Mouse (Mus musculus) liver, postnatal 0 days (tissue): ENCODE measurements around the gene Rmi2. TPM values are rescaled to one million over a fixed set of nuclear protein-coding genes. Genes with fewer than 3 reads are reported as not detected.

Experiments used
- ATAC-seq: fragments of 200-750 bp; cut with Nextera tagmentation; 2 replicates; pipeline ENCODE4 v1.8.0; 2017; ENCODE audit warnings: mild to moderate bottlenecking, moderate library complexity
- DNase-seq: peaks from one replicate; pipeline ENCODE4 v3.0.0-alpha.2; 2016
- H3K27ac ChIP-seq: fragments of 300-500 bp; sonication (generic); 2 replicates; pipeline ENCODE4 v1.5.1; 2014; ENCODE audit warnings: antibody characterized with exemption, moderate library complexity, mild to moderate bottlenecking, low read depth
- H3K27me3 ChIP-seq: fragments of 300-500 bp; sonication (generic); 2 replicates; pipeline ENCODE4 v1.6.1; 2014; ENCODE audit warnings: low read length, control low read depth, mixed read lengths; ENCODE audit not compliant: insufficient read depth
- H3K36me3 ChIP-seq: fragments of 300-500 bp; sonication (generic); replicated peaks from 2 replicates; pipeline ENCODE4 v1.6.1; 2014; ENCODE audit warnings: mild to moderate bottlenecking, control low read depth, low read length, moderate library complexity, mixed read lengths; ENCODE audit not compliant: insufficient read depth
- H3K4me1 ChIP-seq: fragments of 300-500 bp; sonication (generic); 2 replicates; pipeline ENCODE4 v1.6.1; 2014; ENCODE audit warnings: antibody characterized with exemption, mild to moderate bottlenecking, control low read depth; ENCODE audit not compliant: insufficient read depth
- H3K4me2 ChIP-seq: fragments of 300-500 bp; sonication (generic); 2 replicates; pipeline ENCODE4 v1.6.1; 2014; ENCODE audit warnings: low read depth, mild to moderate bottlenecking, low read length, moderate library complexity, mixed read lengths
- H3K4me3 ChIP-seq: fragments of 300-500 bp; sonication (generic); 2 replicates; pipeline ENCODE4 v1.5.1; 2014; ENCODE audit warnings: low read depth, low read length
- H3K9ac ChIP-seq: fragments of 300-500 bp; sonication (generic); replicated peaks from 2 replicates; pipeline ENCODE4 v1.6.1; 2014; ENCODE audit warnings: mild to moderate bottlenecking, moderate library complexity
- H3K9me3 ChIP-seq: fragments of 300-500 bp; sonication (generic); 2 replicates; pipeline ENCODE4 v1.6.1; 2016; ENCODE audit warnings: mild to moderate bottlenecking, control low read depth, low read length, mixed read lengths
- CTCF ChIP-seq: sonication (generic); IDR thresholded peaks from 2 replicates; pipeline ENCODE4 v1.5.1; 2016; ENCODE audit warnings: antibody characterized with exemption, low read depth
- EP300 ChIP-seq: IDR thresholded peaks from 2 replicates; pipeline ENCODE4 v1.6.1; 2016; ENCODE audit warnings: antibody characterized with exemption, low read depth, mild to moderate bottlenecking
- WGBS: fragments of 180-500 bp; shearing (Covaris S2); extraction: QIAGEN DNeasy Blood & Tissue Kit; methylation state at CpG from one replicate; pipeline ENCODE4 v1.1.7; 2014; ENCODE audit not compliant: insufficient replicate concordance; 5-methylcytosine and 5-hydroxymethylcytosine counted together
- polyA plus RNA-seq: library from polyadenylated mRNA; unstranded; fragments of >200 nt; fragmentation: Nextera tagmentation; extraction: Ambion mirVana; gene quantifications from 2 replicates; pipeline ENCODE4 v1.2.1, GENCODE M21; 2015

The Rmi2 gene
- polyA plus RNA-seq, 1 experiment from 2014 or later, result 1.1 TPM

DNA sequence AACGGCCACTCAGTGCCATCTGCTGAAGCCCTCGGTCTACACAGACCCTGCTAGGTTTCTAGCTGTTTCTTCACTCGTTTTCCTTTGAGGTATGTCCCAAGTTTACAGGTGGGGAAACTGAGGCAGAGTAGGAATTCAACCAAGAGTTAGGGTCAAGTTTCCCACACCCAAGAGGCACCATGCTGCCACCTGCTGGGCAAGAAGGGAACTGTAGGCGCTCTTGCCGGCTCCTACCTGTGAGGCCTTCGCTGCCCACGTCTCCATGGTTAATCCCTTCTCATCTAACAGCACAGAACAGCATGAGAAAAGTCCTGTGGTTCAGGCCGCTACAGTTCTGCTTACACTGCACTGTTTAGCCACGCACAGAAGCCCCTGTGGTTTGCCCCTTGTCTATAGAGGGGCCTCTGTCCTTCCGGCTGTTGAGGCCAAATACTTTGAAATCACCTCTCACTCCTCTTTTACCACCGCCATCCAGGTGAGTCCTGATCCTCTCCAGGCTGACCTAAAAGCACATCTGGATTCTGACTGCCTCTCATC is 33.1 kb downstream of the Rmi2 start:
- ATAC-seq, result no peak
- Histone ChIP-seq H3K27ac (no peak overlapping the region), H3K4me2 (no peak overlapping the region), H3K9ac (no peak overlapping the region), H3K36me3 (no peaks in the 10 kb centered on the region), H3K27me3 (no peaks in the 10 kb centered on the region), H3K4me1 (no peaks in the 10 kb centered on the region), H3K4me3 (no peak overlapping the region), H3K9me3 (no peaks in the 10 kb centered on the region)
- DNase-seq, result peak; percentile 76
- WGBS, result 38% methylated on average over 11 of the region's 11 CpGs
- peak; percentile 96 for TF ChIP-seq CTCF
- TF ChIP-seq EP300, result no peak

DNA sequence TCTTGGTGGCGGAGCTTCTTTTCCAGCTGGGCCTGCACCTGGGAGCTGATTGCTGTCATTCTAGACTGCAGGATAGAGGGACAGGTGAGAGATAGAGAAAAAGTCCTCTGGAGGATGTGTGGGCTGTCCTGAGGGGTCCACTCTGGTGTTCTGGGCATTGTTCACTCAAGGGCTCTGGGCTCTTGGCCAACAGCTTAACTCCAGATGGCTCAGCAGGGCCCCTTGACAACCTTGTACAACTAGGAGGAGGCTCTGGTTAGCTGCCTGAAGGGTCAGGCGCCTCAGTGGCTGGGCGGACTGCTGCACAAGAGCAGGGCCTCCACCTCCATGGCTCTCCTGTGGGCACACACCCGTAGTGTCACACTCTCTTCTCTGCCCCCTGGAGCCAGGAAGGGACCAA is 36.1 kb downstream of the Rmi2 start:
- H3K4me1 ChIP-seq, result no peaks in the 10 kb centered on the region
- H3K36me3 ChIP-seq, result no peaks in the 10 kb centered on the region
- no peak overlapping the region for H3K9ac ChIP-seq
- H3K27ac ChIP-seq, result no peak overlapping the region
- 0 out of 2 replicates have a peak, but pooled peaks cover 5% of the 10 kb centered on the region for H3K27me3 ChIP-seq
- H3K4me3 ChIP-seq, result no peak overlapping the region
- WGBS, result 70% methylated on average over 4 of the region's 4 CpGs
- no peak for DNase-seq
- TF ChIP-seq CTCF (no peak), EP300 (no peak)
- no peak for ATAC-seq
- no peak overlapping the region for H3K4me2 ChIP-seq
- H3K9me3 ChIP-seq, result no peaks in the 10 kb centered on the region

GRCm38 (mm10) chr16:10872825-10873360 is 38.0 kb downstream of the Rmi2 start:
- DNase-seq, result no peak
- H3K9me3 ChIP-seq, result no peaks in the 10 kb centered on the region

GRCm38 (mm10) chr16:10873654-10874053 is 38.8 kb downstream of the Rmi2 start:
- ATAC-seq (peak; percentile 44; the same call in 1 of the 2 replicates), DNase-seq (peak; percentile 87)
- Histone ChIP-seq H3K27me3 (0 out of 2 replicates have a peak, but pooled peaks cover 7% of the 10 kb centered on the region), H3K27ac (no peak overlapping the region), H3K9me3 (no peaks in the 10 kb centered on the region), H3K9ac (no peak overlapping the region), H3K4me2 (no peak overlapping the region), H3K36me3 (no peaks in the 10 kb centered on the region), H3K4me1 (no peaks in the 10 kb centered on the region), H3K4me3 (no peak overlapping the region)
- TF ChIP-seq CTCF (peak; percentile 98), EP300 (no peak)
- 1% methylated on average over 5 of the region's 5 CpGs for WGBS

More at GRCm38 (mm10) chr16:10872825-10873360, 38.0 kb downstream of the Rmi2 start:
- Histone ChIP-seq H3K4me3 (no peak overlapping the region), H3K4me1 (no peaks in the 10 kb centered on the region), H3K9ac (no peak overlapping the region), H3K27me3 (0 out of 2 replicates have a peak, but pooled peaks cover 5% of the 10 kb centered on the region), H3K36me3 (no peaks in the 10 kb centered on the region), H3K4me2 (no peak overlapping the region), H3K27ac (no peak overlapping the region)
- WGBS, result 62% methylated on average over 4 of the region's 4 CpGs
- no peak for TF ChIP-seq CTCF
- no peak for ATAC-seq

GRCm38 (mm10) chr16:10878227-10878626 is 43.4 kb downstream of the Rmi2 start:
- Histone ChIP-seq H3K36me3 (no peaks in the 10 kb centered on the region), H3K9me3 (no peaks in the 10 kb centered on the region), H3K9ac (no peak overlapping the region), H3K4me1 (no peaks in the 10 kb centered on the region), H3K27ac (no peak overlapping the region), H3K4me2 (no peak overlapping the region), H3K27me3 (0 out of 2 replicates have a peak, but pooled peaks cover 12% of the 10 kb centered on the region), H3K4me3 (no peak overlapping the region)
- WGBS, result 36% methylated on average over 3 of the region's 3 CpGs
- no peak for DNase-seq
- no peak for ATAC-seq
- TF ChIP-seq CTCF (no peak), EP300 (no peak)

GRCm38 (mm10) chr16:10879467-10879866 is 44.6 kb downstream of the Rmi2 start:
- H3K4me3 ChIP-seq, result no peak overlapping the region
- no peak overlapping the region for H3K4me2 ChIP-seq
- peak; percentile 74 for DNase-seq
- WGBS, result 76% methylated on average over 1 of the region's 1 CpGs
- TF ChIP-seq EP300 (no peak), CTCF (peak; percentile 94)
- 0 out of 2 replicates have a peak, but pooled peaks cover 7% of the 10 kb centered on the region for H3K27me3 ChIP-seq
- H3K9me3 ChIP-seq, result no peaks in the 10 kb centered on the region
- H3K36me3 ChIP-seq, result no peaks in the 10 kb centered on the region
- H3K4me1 ChIP-seq, result no peaks in the 10 kb centered on the region
- H3K27ac ChIP-seq, result no peak overlapping the region
- ATAC-seq, result peak; percentile 79
- H3K9ac ChIP-seq, result no peak overlapping the region
